Mouse (Mus musculus): Measurements from ENCODE around the gene Nxf7.
"Not testable (repeated sequence)": the region's sequence is repeated elsewhere in the genome, so short reads cannot be mapped to it uniquely, and the experiment has no call there.

GRCm38 (mm10) chrX:135561693-135562092 lies 36.9 kb downstream of the Nxf7 start:
- not testable (repeated sequence) for TF ChIP-seq CTCF, EP300 (IDR thresholded peaks at IDR 0.05)

Data from lung, postnatal 0 days (tissue).